Mouse (Mus musculus) B cell, adult 67 days (primary cell): ENCODE data around the gene Gtdc1. TPM values are rescaled to one million over a fixed set of nuclear protein-coding genes. Genes with fewer than 3 reads are reported as not detected.

ENCODE experiments used
- total RNA-seq, 2 experiments: library from RNA; stranded (reverse); gene quantifications; 4 replicates each; pipeline ENCODE4 v1.2.4; 2023

Gtdc1 gene
- 10 to 100 TPM; 37.1 to 49.7 TPM for total RNA-seq

DNA sequence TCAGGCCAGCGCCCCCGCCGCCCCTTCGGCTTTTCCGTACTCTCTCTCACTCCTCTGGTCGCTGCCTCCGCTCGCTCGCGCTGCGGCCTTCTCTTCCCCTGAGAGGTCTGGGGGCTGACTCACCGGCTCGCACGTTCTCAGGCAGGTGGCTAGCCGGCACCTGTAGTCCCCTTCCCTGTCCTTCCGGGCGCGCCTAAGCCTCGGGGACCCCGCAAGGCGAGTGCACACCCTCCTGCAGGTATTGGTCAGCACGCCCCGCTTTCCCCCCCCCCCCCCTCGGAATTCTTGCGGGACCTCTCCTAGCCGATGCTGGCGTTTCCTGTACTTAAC is at the start of gene Gtdc1:
Gene Gtdc1, minus strand, starts transcription at position 176 of the 330 bp plus-strand sequence.

Other genes starting within 250 kb of the Gtdc1 start
- 10 to 100 TPM; 76.6 to 98.3 TPM for gene Zeb2, start 189.7 kb upstream of the Gtdc1 start, total RNA-seq